Mouse (Mus musculus): ENCODE data around the gene Sclt1. TPM values are rescaled to one million over a fixed set of nuclear protein-coding genes. Genes with fewer than 3 reads are reported as not detected.

Gene Sclt1
- 7.1 and 9.4 TPM in 2 replicates for polyA plus RNA-seq (2015; fragmentation: Nextera tagmentation; extraction: Ambion mirVana)

- Histone ChIP-seq H3K4me2 (replicated peaks; ENCODE audit: low read depth) (peak within 1 kb of the TSS; percentile 74), H3K27me3 (replicated peaks; ENCODE audit: control insufficient read depth, insufficient read depth, low read length) (no peaks in the 10 kb centered on the region), H3K9me3 (ENCODE audit: control insufficient read depth) (no peaks in the 10 kb centered on the region), H3K4me3 (ENCODE audit: low read depth, low read length) (peak within 1 kb of the TSS; percentile 77), H3K9ac (ENCODE audit: low read depth, low read length) (peak within 1 kb of the TSS; percentile 68), H3K27ac (ENCODE audit: low read depth, low read length) (peak within 1 kb of the TSS; percentile 87), H3K4me1 (replicated peaks; ENCODE audit: control insufficient read depth, insufficient read depth, low read length) (no peaks in the 10 kb centered on the region), H3K36me3 (ENCODE audit: control insufficient read depth, insufficient read depth) (no peaks in the 10 kb centered on the region)
- TF ChIP-seq CTCF (IDR thresholded peaks at IDR 0.05; ENCODE audit: low read depth), result peak; percentile 18; the same call in 1 of the 2 replicates
- ATAC-seq, result peak; percentile 100
- under 1% methylated on average over 66 of the region's 66 CpGs for WGBS
Observed at GRCm38 (mm10) chr3:41742278-41742934, at the start of gene Sclt1, which contains the start of gene D3Ertd751e. Gene Sclt1 (minus strand): TSS chr3:41742514. Gene D3Ertd751e (plus strand): TSS chr3:41742611.

DNA sequence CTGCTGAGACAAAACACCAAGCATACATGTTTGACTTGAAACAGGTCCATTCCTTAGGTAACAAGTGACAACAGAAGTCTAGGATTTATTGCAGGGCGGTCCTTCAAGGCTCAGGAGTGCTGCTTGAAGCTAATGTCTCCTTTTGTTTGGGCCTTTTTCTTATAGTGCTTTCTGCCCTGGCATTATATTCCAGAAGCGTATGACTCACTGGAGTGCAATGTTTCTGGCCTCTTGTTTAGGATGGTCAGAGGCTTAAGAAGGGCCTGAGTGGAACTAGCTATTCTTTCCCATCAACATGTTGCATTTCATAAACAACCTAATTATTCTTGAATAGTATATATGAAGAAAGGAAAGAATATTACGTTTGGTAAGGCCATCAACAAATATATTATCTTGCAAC lies 19.8 kb upstream of the Sclt1 start:
- no peak for TF ChIP-seq CTCF (IDR thresholded peaks at IDR 0.05; ENCODE audit: low read depth)
- Histone ChIP-seq H3K9me3 (ENCODE audit: control insufficient read depth) (no peaks in the 10 kb centered on the region), H3K27me3 (replicated peaks; ENCODE audit: control insufficient read depth, insufficient read depth, low read length) (no peaks in the 10 kb centered on the region), H3K4me3 (ENCODE audit: low read depth, low read length) (no peak overlapping the region), H3K9ac (ENCODE audit: low read depth, low read length) (no peak overlapping the region), H3K27ac (ENCODE audit: low read depth, low read length) (no peak overlapping the region), H3K4me1 (replicated peaks; ENCODE audit: control insufficient read depth, insufficient read depth, low read length) (no peaks in the 10 kb centered on the region), H3K4me2 (replicated peaks; ENCODE audit: low read depth) (no peak overlapping the region), H3K36me3 (ENCODE audit: control insufficient read depth, insufficient read depth) (no peaks in the 10 kb centered on the region)
- 82% methylated on average over 3 of the region's 3 CpGs for WGBS
- no peak for ATAC-seq

GRCm38 (mm10) chr3:41754556-41754955 lies 12.2 kb upstream of the Sclt1 start:
- Histone ChIP-seq H3K4me2 (replicated peaks; ENCODE audit: low read depth) (no peak overlapping the region), H3K4me1 (replicated peaks; ENCODE audit: control insufficient read depth, insufficient read depth, low read length) (no peaks in the 10 kb centered on the region), H3K4me3 (ENCODE audit: low read depth, low read length) (no peak overlapping the region), H3K9ac (ENCODE audit: low read depth, low read length) (no peak overlapping the region), H3K36me3 (ENCODE audit: control insufficient read depth, insufficient read depth) (no peaks in the 10 kb centered on the region), H3K27me3 (replicated peaks; ENCODE audit: control insufficient read depth, insufficient read depth, low read length) (no peaks in the 10 kb centered on the region), H3K9me3 (ENCODE audit: control insufficient read depth) (no peaks in the 10 kb centered on the region), H3K27ac (ENCODE audit: low read depth, low read length) (no peak overlapping the region)
- 79% methylated on average over 2 of the region's 2 CpGs for WGBS
- ATAC-seq, result no peak
- no peak for TF ChIP-seq CTCF (IDR thresholded peaks at IDR 0.05; ENCODE audit: low read depth)

- Histone ChIP-seq H3K4me3 (ENCODE audit: low read depth, low read length) (no peak overlapping the region), H3K9me3 (ENCODE audit: control insufficient read depth) (no peaks in the 10 kb centered on the region), H3K4me1 (replicated peaks; ENCODE audit: control insufficient read depth, insufficient read depth, low read length) (no peaks in the 10 kb centered on the region), H3K27me3 (replicated peaks; ENCODE audit: control insufficient read depth, insufficient read depth, low read length) (no peaks in the 10 kb centered on the region), H3K9ac (ENCODE audit: low read depth, low read length) (no peak overlapping the region), H3K4me2 (replicated peaks; ENCODE audit: low read depth) (peak overlapping the region; percentile 74), H3K27ac (ENCODE audit: low read depth, low read length) (no peak overlapping the region), H3K36me3 (ENCODE audit: control insufficient read depth, insufficient read depth) (no peaks in the 10 kb centered on the region)
- peak; percentile 61 for TF ChIP-seq CTCF (IDR thresholded peaks at IDR 0.05; ENCODE audit: low read depth)
- no peak for ATAC-seq
- 25% methylated on average over 6 of the region's 6 CpGs for WGBS
Observed at GRCm38 (mm10) chr3:41743436-41743835, 1.1 kb upstream of the Sclt1 start.

DNA sequence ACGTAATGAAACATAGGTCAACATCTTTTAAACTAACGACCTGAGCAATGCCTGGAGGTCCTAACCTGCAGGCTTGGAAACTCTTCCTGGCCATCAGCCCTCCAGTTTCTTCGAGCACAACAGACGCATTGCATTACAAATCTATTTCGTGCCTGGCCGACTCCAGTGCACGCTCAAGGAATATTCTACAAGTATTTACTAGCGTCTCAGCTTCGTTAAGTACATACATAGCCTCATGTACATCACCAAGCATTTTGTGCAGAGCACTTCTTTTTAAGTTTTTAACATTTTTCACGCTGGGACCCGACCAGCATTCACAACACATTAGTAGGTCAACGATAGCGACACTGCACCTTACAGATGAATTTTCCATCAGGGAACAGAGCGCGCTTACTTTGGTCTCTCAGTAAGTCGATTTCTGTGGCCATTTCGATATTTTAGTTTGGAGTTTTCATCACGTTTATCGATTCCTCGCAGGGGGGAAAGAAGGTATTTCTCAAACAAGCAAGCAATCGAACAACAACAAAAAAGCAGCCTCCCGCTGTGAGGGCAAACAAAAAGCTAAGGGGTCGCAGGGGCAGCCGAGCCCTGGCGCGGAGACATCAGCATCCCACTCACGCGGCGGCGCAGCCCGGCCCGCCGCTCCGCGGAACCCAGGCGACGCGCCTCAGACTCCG lies 575 bp downstream of the Sclt1 start:
- Histone ChIP-seq H3K9ac (ENCODE audit: low read depth, low read length) (peak overlapping the region; percentile 68), H3K4me2 (replicated peaks; ENCODE audit: low read depth) (peak overlapping the region; percentile 74), H3K9me3 (ENCODE audit: control insufficient read depth) (no peaks in the 10 kb centered on the region), H3K27me3 (replicated peaks; ENCODE audit: control insufficient read depth, insufficient read depth, low read length) (no peaks in the 10 kb centered on the region), H3K4me3 (ENCODE audit: low read depth, low read length) (peak overlapping the region; percentile 77), H3K36me3 (ENCODE audit: control insufficient read depth, insufficient read depth) (no peaks in the 10 kb centered on the region), H3K27ac (ENCODE audit: low read depth, low read length) (peak overlapping the region; percentile 87), H3K4me1 (replicated peaks; ENCODE audit: control insufficient read depth, insufficient read depth, low read length) (no peaks in the 10 kb centered on the region)
- under 1% methylated on average over 39 of the region's 39 CpGs for WGBS
- no peak for TF ChIP-seq CTCF (IDR thresholded peaks at IDR 0.05; ENCODE audit: low read depth)
- ATAC-seq, result no peak

- WGBS, result 61% methylated on average over 1 of the region's 1 CpGs
- Histone ChIP-seq H3K27me3 (replicated peaks; ENCODE audit: control insufficient read depth, insufficient read depth, low read length) (no peaks in the 10 kb centered on the region), H3K27ac (ENCODE audit: low read depth, low read length) (no peak overlapping the region), H3K36me3 (ENCODE audit: control insufficient read depth, insufficient read depth) (0 out of 2 replicates have a peak, but pooled peaks cover 5% of the 10 kb centered on the region), H3K9ac (ENCODE audit: low read depth, low read length) (no peak overlapping the region), H3K4me1 (replicated peaks; ENCODE audit: control insufficient read depth, insufficient read depth, low read length) (no peaks in the 10 kb centered on the region), H3K4me2 (replicated peaks; ENCODE audit: low read depth) (no peak overlapping the region), H3K9me3 (ENCODE audit: control insufficient read depth) (no peaks in the 10 kb centered on the region), H3K4me3 (ENCODE audit: low read depth, low read length) (no peak overlapping the region)
- TF ChIP-seq CTCF (IDR thresholded peaks at IDR 0.05; ENCODE audit: low read depth), result no peak
- ATAC-seq, result no peak
Observed at GRCm38 (mm10) chr3:41695681-41696080, 46.6 kb downstream of the Sclt1 start.

Measured in intestine, postnatal 0 days (tissue).